Mouse (Mus musculus) right cerebral cortex, postnatal 36 days (tissue): ENCODE measurements around the gene Zbtb46.

Source experiments
- DNase-seq, 2 experiments: peaks; one replicate each; pipeline ENCODE4 v3.0.0; 2022; ENCODE audit warnings: low spot score in 2 of 2, mixed read lengths in 1 of 2

The Zbtb46 gene

DNA sequence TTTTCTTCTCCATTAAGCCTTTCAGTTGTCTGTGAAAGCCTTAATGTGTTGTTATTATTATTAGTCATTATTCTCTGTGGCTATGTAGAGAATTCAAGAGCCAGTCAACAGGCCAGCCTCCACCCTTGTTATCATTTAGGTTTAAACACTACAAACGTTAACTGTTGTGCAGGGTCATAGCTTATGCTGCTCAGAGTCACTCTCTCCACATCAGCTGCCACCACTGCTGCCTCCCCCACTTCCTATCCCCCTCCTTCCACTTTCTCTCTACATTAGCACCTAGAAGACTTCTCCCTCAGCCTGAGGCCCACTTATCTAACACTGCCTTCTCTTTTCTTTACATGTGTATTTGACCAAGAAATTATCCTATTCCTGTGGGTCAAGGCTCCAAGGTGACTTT, 57.7 kb downstream of the Zbtb46 start:
- no peak for DNase-seq

DNA sequence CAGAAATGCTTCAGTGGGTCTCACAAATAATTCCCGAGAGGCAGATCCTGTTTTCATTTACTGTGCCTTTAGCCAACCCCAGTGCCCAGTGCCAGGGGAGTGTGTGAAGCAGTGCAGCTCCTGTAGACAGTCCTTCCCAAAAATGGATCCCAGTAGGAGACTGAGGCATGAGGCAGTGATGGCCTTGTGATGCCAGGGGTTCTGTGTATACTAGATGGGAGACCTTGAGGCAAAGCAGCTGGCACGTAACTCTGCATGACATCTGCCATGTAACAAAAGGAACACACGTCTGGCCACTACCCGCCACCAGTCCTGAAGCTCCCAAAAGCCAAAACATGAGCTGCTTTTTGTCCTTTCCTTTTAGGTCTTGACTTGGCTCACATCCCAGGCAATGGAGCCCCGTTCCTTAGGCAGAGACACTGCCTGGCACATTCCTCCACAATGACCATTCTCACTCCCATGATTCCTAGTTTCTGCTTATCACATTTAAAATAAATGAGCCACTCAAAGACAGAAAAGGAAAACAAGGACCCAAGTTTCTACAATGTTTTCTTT, 61.9 kb downstream of the Zbtb46 start:
- no peak for DNase-seq

GRCm38 (mm10) chr2:181394086-181394485, 65.1 kb downstream of the Zbtb46 start:
- no peak for DNase-seq

DNA sequence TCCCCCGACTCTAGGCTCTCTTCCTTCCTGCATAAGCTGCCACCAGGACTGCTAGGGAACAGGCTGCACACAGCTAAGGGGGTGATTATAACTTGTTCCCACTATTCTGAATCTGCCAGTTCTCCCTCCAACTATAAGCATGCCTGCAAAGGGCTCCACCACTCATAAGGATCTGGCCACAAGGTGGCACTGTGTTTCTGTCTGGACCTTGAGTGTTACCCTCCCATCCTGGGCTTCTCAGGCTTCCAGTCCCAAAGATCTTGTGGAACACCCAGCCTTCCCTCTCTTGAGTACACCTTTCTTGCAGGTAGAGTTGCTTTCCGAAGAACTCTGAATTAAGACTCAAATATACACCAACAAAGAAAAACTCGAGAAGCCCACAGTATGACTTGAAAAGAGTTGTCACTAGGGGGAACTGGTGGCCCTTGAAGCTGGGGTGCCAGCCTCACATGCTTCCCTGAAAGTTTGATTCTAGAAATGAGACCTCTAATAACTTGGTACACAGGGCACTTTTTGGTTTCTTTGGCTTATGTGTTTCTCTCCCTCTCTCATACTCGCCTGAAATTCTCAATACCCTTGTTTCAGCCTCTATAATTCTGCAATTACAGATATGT, 66.5 kb downstream of the Zbtb46 start:
- peak; percentile 75 for DNase-seq

DNA sequence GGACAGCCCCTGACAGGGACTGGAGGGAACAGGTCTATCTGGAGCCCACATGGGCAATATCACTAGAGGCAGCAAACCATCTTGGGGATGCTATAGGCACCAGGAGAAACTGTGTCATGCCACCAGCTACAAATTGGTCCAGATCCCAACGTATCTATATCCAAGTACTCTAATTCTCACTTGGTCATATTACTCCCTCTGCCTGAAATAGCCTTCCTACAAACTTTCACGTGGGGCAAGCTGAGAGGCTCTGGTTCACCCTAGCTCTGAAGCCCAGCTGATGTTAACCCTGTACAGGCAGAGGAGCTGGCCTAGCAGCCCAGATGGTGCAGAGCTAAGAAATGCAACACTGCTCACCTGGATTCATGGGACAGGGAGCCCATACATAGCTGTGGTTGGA, 67.7 kb downstream of the Zbtb46 start:
- no peak for DNase-seq

GRCm38 (mm10) chr2:181391022-181391421, 68.2 kb downstream of the Zbtb46 start:
- DNase-seq = no peak

DNA sequence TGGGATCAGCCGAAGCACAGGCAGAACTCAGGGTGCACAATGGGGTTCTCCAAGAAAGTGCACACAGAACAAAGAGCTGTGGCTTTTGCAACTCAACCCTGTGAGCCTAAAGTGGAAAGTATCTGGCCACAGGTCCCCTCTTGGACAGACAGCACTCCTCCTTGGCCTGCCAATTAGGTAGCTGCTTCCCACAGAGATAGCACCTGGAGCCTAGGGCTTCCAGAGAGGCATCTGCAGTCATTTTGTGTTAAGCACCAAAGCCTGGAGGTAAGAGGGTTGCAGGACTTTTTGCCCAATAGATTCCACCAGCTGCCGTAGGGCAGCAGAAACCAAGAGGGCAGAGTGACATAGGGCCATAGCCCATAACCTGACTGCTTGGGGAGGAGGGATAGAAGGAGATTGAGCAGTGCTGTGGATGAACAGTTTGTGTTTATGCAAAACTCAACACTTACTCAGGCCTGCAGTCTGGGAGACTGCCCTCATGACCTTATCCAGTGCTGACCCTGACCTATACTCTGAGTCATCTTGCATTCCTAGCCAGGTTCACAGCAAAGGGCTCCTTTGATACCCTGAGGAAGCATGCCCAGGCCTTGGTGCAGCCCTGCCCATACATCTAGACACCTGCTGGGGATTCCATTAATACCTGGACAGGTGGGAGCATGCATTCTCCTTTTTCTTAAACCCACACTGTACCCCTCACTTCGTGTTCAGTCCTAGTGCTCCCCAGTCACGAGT, 68.9 kb downstream of the Zbtb46 start:
- no peak for DNase-seq

DNA sequence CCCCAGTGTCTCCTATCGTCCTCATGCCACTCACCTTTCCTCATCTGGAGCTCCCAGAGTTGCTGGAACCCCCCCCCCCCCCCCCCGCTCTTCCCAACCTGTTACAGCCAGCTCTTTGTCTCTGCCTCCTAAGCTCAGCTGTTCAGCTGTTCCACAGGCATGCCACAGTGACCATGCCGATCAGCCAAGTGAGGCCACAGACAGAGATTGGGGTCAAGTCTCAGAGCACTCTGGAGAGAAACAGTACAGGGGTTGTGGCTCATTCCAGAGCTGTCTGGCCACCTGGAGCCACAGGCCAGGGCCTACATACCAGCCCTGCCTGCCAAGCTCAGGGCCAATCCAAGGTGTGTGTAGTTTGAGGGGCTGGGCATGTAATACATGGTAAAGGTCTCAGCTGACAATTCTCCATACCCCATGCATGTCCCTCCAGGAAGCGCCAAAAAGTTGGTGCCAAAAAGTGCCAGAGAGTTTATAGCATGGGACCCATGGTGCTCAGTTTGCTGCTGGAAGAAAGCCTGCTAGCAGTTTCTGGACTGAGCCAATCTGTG, 72.5 kb downstream of the Zbtb46 start:
- no peak for DNase-seq

- peak in 1 of 2 experiments; percentile 53 for DNase-seq
Observed at GRCm38 (mm10) chr2:181385885-181386284, 73.3 kb downstream of the Zbtb46 start.

DNA sequence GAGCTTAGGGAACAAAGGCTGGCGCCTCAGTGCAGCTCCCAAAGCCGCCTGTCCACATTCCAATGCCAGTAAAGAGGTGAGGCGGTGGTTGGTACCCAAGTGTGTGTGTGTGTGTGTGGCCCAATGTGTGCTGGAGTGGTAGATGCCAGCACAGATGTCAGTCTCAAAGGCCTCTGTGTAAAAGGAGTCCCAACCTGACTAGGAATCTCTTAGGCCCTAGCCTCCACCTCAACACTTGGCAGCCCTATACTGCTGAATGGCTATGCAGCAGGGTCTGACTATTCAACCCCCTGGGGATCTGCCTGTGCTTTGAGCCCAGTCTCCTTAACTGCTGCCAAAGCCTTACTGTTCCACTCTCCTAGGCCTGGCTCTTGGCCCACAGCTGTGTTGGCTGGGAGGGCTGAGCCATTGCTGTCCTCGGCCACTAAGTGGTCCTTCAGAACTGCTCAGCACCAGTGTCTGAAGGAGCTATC, 74.3 kb downstream of the Zbtb46 start:
- DNase-seq = no peak

DNA sequence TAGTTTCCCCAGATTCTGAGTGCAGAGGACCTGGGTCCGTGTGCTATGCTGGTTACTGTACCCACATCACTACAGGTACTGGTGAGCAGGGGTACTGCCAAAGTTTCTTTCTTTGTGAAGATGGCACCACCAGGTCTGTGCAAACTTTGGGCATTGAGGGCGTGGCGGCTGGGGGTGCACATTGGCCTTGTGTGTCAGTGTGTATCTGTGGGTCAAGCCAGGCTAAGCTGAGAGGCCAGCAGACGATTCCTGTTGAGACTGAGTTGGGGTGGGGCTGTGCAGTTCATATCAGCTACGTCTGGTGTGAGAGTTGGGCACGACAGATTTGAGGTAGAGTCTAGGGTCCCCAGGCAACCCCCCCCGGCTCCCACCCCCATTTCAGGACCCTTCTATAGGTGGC, 74.8 kb downstream of the Zbtb46 start:
- DNase-seq = no peak

DNA sequence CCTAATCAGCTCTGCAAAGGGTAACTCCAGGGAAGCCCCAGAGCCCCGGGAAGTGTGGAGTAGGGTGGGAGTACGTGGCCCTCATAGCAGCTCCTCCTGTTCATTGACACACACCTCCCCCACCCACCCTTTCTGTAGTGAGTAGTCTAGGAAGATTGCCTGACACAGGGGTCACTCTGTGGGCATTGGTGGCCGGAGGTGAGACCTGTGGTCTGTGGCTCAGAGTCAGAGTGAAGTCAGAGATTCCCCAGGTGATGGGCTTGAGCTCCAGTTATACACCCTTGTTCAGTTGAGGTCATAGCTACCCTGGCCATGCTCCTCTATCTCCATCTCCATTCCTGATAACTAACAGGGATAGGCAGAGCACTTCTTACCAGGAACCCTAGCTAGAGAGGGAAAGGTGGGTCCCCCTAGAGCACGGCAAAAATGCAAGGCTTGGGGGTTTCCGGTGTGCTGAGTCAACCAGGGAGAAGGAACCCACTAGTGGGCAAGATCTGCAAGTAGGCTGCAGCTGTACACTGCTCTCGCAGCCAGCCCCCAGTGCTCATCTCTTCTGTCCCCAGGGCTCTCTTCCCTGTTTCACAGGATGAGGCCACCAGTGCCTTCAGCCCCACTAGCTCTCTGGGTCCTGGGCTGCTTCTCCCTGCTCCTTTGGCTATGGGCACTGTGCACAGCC, 77.5 kb downstream of the Zbtb46 start:
- DNase-seq = no peak

DNA sequence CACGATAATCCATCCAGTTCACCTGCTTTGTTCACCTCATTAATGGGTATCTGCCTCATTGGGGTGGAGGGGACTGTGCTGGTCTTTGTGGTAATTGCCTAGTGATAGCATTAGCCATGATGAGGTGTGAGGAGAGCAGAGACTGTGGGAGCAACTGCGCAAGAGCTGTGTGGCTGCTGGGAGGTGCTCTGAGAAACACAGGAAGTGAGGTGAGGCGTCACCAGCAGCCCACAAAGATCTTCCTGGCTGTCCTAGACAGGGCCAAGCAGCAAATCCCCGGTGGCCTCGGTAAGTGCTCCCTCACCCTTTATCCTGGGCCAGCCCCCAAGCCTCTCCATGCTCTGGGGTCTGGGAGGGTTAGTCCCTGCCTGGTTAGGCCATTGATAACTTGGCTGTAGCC, 78.1 kb downstream of the Zbtb46 start:
- no peak for DNase-seq

DNA sequence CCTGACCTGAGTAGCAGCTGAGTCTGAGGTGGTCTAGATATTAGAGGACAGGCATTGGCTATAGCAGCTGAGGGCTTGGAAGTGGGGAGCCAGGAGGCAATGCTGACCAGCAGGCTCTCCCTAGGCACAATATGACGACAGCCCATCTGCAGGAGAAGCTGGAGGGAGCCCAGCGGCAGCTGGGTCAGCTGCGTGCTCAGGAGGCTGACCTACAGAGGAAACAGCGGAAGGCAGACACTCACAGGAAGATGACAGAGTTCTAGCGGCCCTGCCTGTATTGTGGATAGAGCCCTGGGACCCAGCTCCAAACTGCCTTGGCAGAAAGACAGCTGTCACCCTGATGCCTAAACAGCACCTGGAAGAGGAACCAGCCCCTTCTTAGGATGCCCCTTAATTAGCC, 79.0 kb downstream of the Zbtb46 start:
- no peak for DNase-seq

DNA sequence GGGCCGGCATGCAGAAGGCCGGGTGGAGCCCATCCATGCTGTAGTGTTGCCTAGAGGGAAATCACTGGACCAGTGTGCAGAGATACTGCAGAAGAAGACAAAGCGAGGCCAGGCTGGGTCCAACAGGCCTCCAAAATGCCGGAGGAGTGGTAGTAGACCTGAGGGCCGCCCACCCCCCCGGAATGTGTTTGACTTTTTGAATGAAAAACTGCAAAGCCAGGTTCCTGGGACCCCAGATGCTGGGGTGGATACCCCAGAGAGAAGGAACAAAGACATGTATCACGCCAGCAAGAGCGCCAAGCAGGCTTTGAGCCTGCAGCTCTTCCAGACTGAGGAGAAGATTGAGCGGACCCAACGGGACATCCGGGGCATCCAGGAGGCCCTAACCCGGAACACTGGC, 79.4 kb downstream of the Zbtb46 start, which contains the start of gene Lime1:
TSS of gene Lime1 (plus strand) at position 301 of the 400 bp plus-strand sequence.
- no peak for DNase-seq

GRCm38 (mm10) chr2:181378701-181379100, 80.5 kb downstream of the Zbtb46 start:
- no peak for DNase-seq

GRCm38 (mm10) chr2:181377230-181377629, 82.0 kb downstream of the Zbtb46 start:
- no peak for DNase-seq

- no peak for DNase-seq
Observed at GRCm38 (mm10) chr2:181375787-181376186, 83.4 kb downstream of the Zbtb46 start.

GRCm38 (mm10) chr2:181370001-181370400, 89.2 kb downstream of the Zbtb46 start:
- DNase-seq = no peak

DNA sequence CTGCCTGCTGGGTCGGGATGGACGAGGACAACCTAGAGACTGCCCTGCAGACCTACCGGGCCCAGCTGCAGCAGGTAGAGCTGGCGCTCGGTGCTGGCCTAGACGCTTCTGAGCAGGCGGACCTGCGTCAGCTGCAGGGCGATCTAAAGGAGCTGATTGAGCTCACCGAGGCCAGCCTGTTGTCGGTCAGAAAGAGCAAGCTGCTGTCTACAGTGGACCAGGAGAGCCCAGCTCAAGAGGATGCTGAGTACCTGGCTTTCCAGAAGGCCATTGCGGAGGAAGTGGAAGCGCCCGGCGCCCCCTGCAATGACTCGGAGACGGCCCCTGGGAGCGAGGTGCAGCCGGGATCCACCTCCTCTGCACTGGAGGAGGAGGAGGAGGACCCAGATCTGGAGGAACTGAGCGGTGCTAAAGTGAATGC, 93.6 kb downstream of the Zbtb46 start:
- no peak for DNase-seq

GRCm38 (mm10) chr2:181364860-181365596, 94.2 kb downstream of the Zbtb46 start, which contains the start of the genes Zgpat and Arfrp1:
Zgpat (plus strand) TSS chr2:181364928.
Arfrp1 (minus strand) TSS chr2:181365404.
- peak; percentile 86 to 89 for DNase-seq
